Mouse (Mus musculus): ENCODE measurements around the gene Cbln3. TPM values are rescaled to one million over a fixed set of nuclear protein-coding genes. Genes with fewer than 3 reads are reported as not detected.
A peak's percentile ranks its signal among the peaks of the same experiment; 100 is the strongest.

Gene Cbln3
- polyA plus RNA-seq (2014; fragmentation: Nextera tagmentation; extraction: Ambion mirVana) = 0.23 and 0.31 TPM in 2 replicates

GRCm38 (mm10) chr14:55884166-55884565, at the start of gene Cbln3:
Cbln3 (minus strand) TSS chr14:55884392.
- WGBS = 22% methylated on average over 4 of the region's 4 CpGs
- Histone ChIP-seq H3K27ac (ENCODE audit: low read depth, low read length) (peak within 1 kb of the TSS; percentile 94), H3K36me3 (ENCODE audit: control insufficient read depth, insufficient read depth, low read length) (peaks cover 28% of the 10 kb centered on the region), H3K4me1 (ENCODE audit: control insufficient read depth, insufficient read depth, low read length) (peaks cover 24% of the 10 kb centered on the region), H3K4me2 (replicated peaks; ENCODE audit: low read depth, low read length) (peak within 1 kb of the TSS; percentile 72), H3K27me3 (ENCODE audit: control insufficient read depth, insufficient read depth, low read length) (no peaks in the 10 kb centered on the region), H3K9ac (ENCODE audit: low read depth, low read length) (peak within 1 kb of the TSS; percentile 88), H3K4me3 (ENCODE audit: low read length) (peak within 1 kb of the TSS; percentile 79), H3K9me3 (ENCODE audit: control insufficient read depth, low read length) (no peaks in the 10 kb centered on the region)
- ATAC-seq (ENCODE audit: low FRiP score, low TSS enrichment) = peak; percentile 32

GRCm38 (mm10) chr14:55933586-55933985, 49.4 kb upstream of the Cbln3 start:
- Histone ChIP-seq H3K36me3 (ENCODE audit: control insufficient read depth, insufficient read depth, low read length) (no peaks in the 10 kb centered on the region), H3K4me1 (ENCODE audit: control insufficient read depth, insufficient read depth, low read length) (no peaks in the 10 kb centered on the region), H3K27ac (ENCODE audit: low read depth, low read length) (no peak overlapping the region), H3K9ac (ENCODE audit: low read depth, low read length) (no peak overlapping the region), H3K27me3 (ENCODE audit: control insufficient read depth, insufficient read depth, low read length) (no peaks in the 10 kb centered on the region), H3K9me3 (ENCODE audit: control insufficient read depth, low read length) (no peaks in the 10 kb centered on the region), H3K4me3 (ENCODE audit: low read length) (no peak overlapping the region), H3K4me2 (replicated peaks; ENCODE audit: low read depth, low read length) (no peak overlapping the region)
- 33% methylated on average over 7 of the region's 7 CpGs for WGBS
- ATAC-seq (ENCODE audit: low FRiP score, low TSS enrichment) = peak; percentile 62; the same call in 1 of the 2 replicates

- WGBS = 70% methylated on average over 12 of the region's 12 CpGs
Measured at GRCm38 (mm10) chr14:55929263-55929997, 45.2 kb upstream of the Cbln3 start.

GRCm38 (mm10) chr14:55926847-55927246, 42.7 kb upstream of the Cbln3 start:
- Histone ChIP-seq H3K4me1 (ENCODE audit: control insufficient read depth, insufficient read depth, low read length) (no peaks in the 10 kb centered on the region), H3K4me2 (replicated peaks; ENCODE audit: low read depth, low read length) (no peak overlapping the region), H3K27me3 (ENCODE audit: control insufficient read depth, insufficient read depth, low read length) (no peaks in the 10 kb centered on the region), H3K9me3 (ENCODE audit: control insufficient read depth, low read length) (no peaks in the 10 kb centered on the region), H3K9ac (ENCODE audit: low read depth, low read length) (no peak overlapping the region), H3K27ac (ENCODE audit: low read depth, low read length) (no peak overlapping the region), H3K4me3 (ENCODE audit: low read length) (no peak overlapping the region), H3K36me3 (ENCODE audit: control insufficient read depth, insufficient read depth, low read length) (no peaks in the 10 kb centered on the region)
- ATAC-seq (ENCODE audit: low FRiP score, low TSS enrichment) = no peak
- 88% methylated on average over 4 of the region's 4 CpGs for WGBS

More at GRCm38 (mm10) chr14:55929263-55929997, 45.2 kb upstream of the Cbln3 start:
- no peaks in the 10 kb centered on the region for H3K36me3 ChIP-seq (ENCODE audit: control insufficient read depth, insufficient read depth, low read length)
- ATAC-seq (ENCODE audit: low FRiP score, low TSS enrichment) = no peak
- H3K4me2 ChIP-seq (replicated peaks; ENCODE audit: low read depth, low read length) = no peak overlapping the region
- no peaks in the 10 kb centered on the region for H3K27me3 ChIP-seq (ENCODE audit: control insufficient read depth, insufficient read depth, low read length)
- H3K27ac ChIP-seq (ENCODE audit: low read depth, low read length) = no peak overlapping the region
- H3K9me3 ChIP-seq (ENCODE audit: control insufficient read depth, low read length) = no peaks in the 10 kb centered on the region
- no peaks in the 10 kb centered on the region for H3K4me1 ChIP-seq (ENCODE audit: control insufficient read depth, insufficient read depth, low read length)
- H3K4me3 ChIP-seq (ENCODE audit: low read length) = no peak overlapping the region
- no peak overlapping the region for H3K9ac ChIP-seq (ENCODE audit: low read depth, low read length)

GRCm38 (mm10) chr14:55922475-55923232, 38.5 kb upstream of the Cbln3 start:
- no peaks in the 10 kb centered on the region for H3K27me3 ChIP-seq (ENCODE audit: control insufficient read depth, insufficient read depth, low read length)
- H3K4me3 ChIP-seq (ENCODE audit: low read length) = no peak overlapping the region
- 52% methylated on average over 7 of the region's 7 CpGs for WGBS
- no peak overlapping the region for H3K4me2 ChIP-seq (replicated peaks; ENCODE audit: low read depth, low read length)
- no peak for ATAC-seq (ENCODE audit: low FRiP score, low TSS enrichment)
- H3K9ac ChIP-seq (ENCODE audit: low read depth, low read length) = no peak overlapping the region
- no peaks in the 10 kb centered on the region for H3K4me1 ChIP-seq (ENCODE audit: control insufficient read depth, insufficient read depth, low read length)
- H3K36me3 ChIP-seq (ENCODE audit: control insufficient read depth, insufficient read depth, low read length) = no peaks in the 10 kb centered on the region
- no peak overlapping the region for H3K27ac ChIP-seq (ENCODE audit: low read depth, low read length)
- H3K9me3 ChIP-seq (ENCODE audit: control insufficient read depth, low read length) = no peaks in the 10 kb centered on the region

- no peaks in the 10 kb centered on the region for H3K27me3 ChIP-seq (ENCODE audit: control insufficient read depth, insufficient read depth, low read length)
- H3K4me2 ChIP-seq (replicated peaks; ENCODE audit: low read depth, low read length) = no peak overlapping the region
- H3K4me3 ChIP-seq (ENCODE audit: low read length) = no peak overlapping the region
- H3K9me3 ChIP-seq (ENCODE audit: control insufficient read depth, low read length) = no peaks in the 10 kb centered on the region
- H3K4me1 ChIP-seq (ENCODE audit: control insufficient read depth, insufficient read depth, low read length) = no peaks in the 10 kb centered on the region
- H3K36me3 ChIP-seq (ENCODE audit: control insufficient read depth, insufficient read depth, low read length) = no peaks in the 10 kb centered on the region
- WGBS = 44% methylated on average over 14 of the region's 14 CpGs
- H3K27ac ChIP-seq (ENCODE audit: low read depth, low read length) = no peak overlapping the region
- peak; percentile 84 for ATAC-seq (ENCODE audit: low FRiP score, low TSS enrichment)
- H3K9ac ChIP-seq (ENCODE audit: low read depth, low read length) = no peak overlapping the region
Measured at GRCm38 (mm10) chr14:55918240-55919082, 34.3 kb upstream of the Cbln3 start.

- H3K36me3 ChIP-seq (ENCODE audit: control insufficient read depth, insufficient read depth, low read length) = no peaks in the 10 kb centered on the region
- H3K4me1 ChIP-seq (ENCODE audit: control insufficient read depth, insufficient read depth, low read length) = no peaks in the 10 kb centered on the region
- no peaks in the 10 kb centered on the region for H3K27me3 ChIP-seq (ENCODE audit: control insufficient read depth, insufficient read depth, low read length)
- H3K9ac ChIP-seq (ENCODE audit: low read depth, low read length) = no peak overlapping the region
- 45% methylated on average over 4 of the region's 4 CpGs for WGBS
- H3K9me3 ChIP-seq (ENCODE audit: control insufficient read depth, low read length) = no peaks in the 10 kb centered on the region
- H3K27ac ChIP-seq (ENCODE audit: low read depth, low read length) = no peak overlapping the region
- H3K4me3 ChIP-seq (ENCODE audit: low read length) = no peak overlapping the region
- no peak for ATAC-seq (ENCODE audit: low FRiP score, low TSS enrichment)
- no peak overlapping the region for H3K4me2 ChIP-seq (replicated peaks; ENCODE audit: low read depth, low read length)
Measured at GRCm38 (mm10) chr14:55913406-55913805, 29.2 kb upstream of the Cbln3 start.

- WGBS = 45% methylated on average over 1 of the region's 1 CpGs
- Histone ChIP-seq H3K4me3 (ENCODE audit: low read length) (no peak overlapping the region), H3K9me3 (ENCODE audit: control insufficient read depth, low read length) (no peaks in the 10 kb centered on the region), H3K9ac (ENCODE audit: low read depth, low read length) (no peak overlapping the region), H3K4me2 (replicated peaks; ENCODE audit: low read depth, low read length) (no peak overlapping the region), H3K4me1 (ENCODE audit: control insufficient read depth, insufficient read depth, low read length) (peaks cover 6% of the 10 kb centered on the region; the same call in 1 of the 2 replicates), H3K27me3 (ENCODE audit: control insufficient read depth, insufficient read depth, low read length) (no peaks in the 10 kb centered on the region), H3K36me3 (ENCODE audit: control insufficient read depth, insufficient read depth, low read length) (no peaks in the 10 kb centered on the region), H3K27ac (ENCODE audit: low read depth, low read length) (no peak overlapping the region)
- ATAC-seq (ENCODE audit: low FRiP score, low TSS enrichment) = no peak
Measured at GRCm38 (mm10) chr14:55905518-55905917, 21.3 kb upstream of the Cbln3 start.
